Comparison of ENCODE assay signal across 8 mouse cellular contexts in the genomic region with DNA sequence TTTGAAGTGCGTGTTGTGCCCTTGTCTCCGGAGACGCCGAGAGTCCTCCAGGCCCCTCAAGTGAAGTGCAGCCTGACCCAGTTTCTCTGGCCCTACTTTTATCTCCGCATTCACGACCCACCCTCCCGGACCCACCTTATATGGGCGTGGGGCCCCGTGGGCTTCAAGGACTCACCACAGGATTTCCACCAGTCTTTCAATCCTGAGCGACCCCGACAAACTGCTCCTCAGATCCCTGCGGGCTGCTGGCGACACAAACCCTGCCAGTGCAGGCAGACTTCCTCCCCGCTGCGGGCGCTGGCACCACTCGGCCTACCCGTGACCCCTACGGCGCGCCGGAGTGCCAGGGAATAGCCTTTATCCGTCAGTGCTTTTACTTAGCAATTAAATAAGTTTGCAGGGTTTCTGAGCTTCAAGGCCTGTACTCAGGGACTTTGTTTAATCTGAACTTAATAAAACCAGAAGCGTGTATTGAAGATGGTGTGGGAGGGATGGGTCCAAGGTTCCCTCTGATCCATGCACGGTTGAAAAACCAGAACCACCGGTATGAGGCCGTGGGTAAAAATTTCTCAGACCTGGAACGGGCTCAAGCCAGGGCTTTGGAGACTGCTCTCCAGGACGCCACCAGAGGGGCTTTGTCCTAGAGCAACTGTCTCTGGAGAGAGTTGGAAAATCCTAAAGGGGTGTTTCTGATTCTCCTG. TPM values are rescaled to one million over a fixed set of nuclear protein-coding genes. Genes with fewer than 3 reads are reported as not detected.
DNase-seq lines count a peak whose midpoint lies in the region; ATAC-seq and TF ChIP-seq lines count a peak whose summit lies in the region.

Ppt2 (minus strand) TSS at position 568 of the 701 bp plus-strand sequence.

- H3K9ac ChIP-seq in limb, embryonic 11.5 days (ENCODE audit: low read length), result peak within 1 kb of the TSS; percentile 71
- H3K9ac ChIP-seq in midbrain, embryonic 14.5 days (replicated peaks; ENCODE audit: low read length), result peak within 1 kb of the TSS; percentile 68

- TF ChIP-seq CTCF in cerebellum, adult 2 months (IDR thresholded peaks at IDR 0.05; ENCODE audit: borderline replicate concordance, insufficient read depth, low read depth, low read length), result no peak

- intact Hi-C loops in gastrocnemius, postnatal 36 days (cut with DNase I), result no loop called here

- peak within 1 kb of the TSS; percentile 79 for H3K4me3 ChIP-seq in cerebellum, adult 2 months (replicated peaks; ENCODE audit: insufficient read depth, low read depth, low read length)
- H3K4me3 ChIP-seq in limb, embryonic 11.5 days (ENCODE audit: low read depth, low read length), result peak within 1 kb of the TSS; percentile 82
- H3K4me3 ChIP-seq in midbrain, embryonic 14.5 days (replicated peaks; ENCODE audit: low read depth, low read length), result peak within 1 kb of the TSS; percentile 71

- H3K36me3 ChIP-seq in limb, embryonic 11.5 days (ENCODE audit: control insufficient read depth, insufficient read depth, low read length), result no peaks in the 10 kb centered on the region
- H3K36me3 ChIP-seq in midbrain, embryonic 14.5 days (ENCODE audit: control insufficient read depth, insufficient read depth, low read length), result peaks cover 1% of the 10 kb centered on the region; the same call in 1 of the 2 replicates

- peaks cover 10% of the 10 kb centered on the region for H3K4me1 ChIP-seq in cerebellum, adult 2 months (ENCODE audit: control insufficient read depth, insufficient read depth, low read length)
- H3K4me1 ChIP-seq in limb, embryonic 11.5 days (ENCODE audit: control insufficient read depth, insufficient read depth, low read length), result peaks cover 28% of the 10 kb centered on the region
- peaks cover 53% of the 10 kb centered on the region for H3K4me1 ChIP-seq in midbrain, embryonic 14.5 days (ENCODE audit: control insufficient read depth, insufficient read depth, low read length)

- peak; percentile 52 for DNase-seq in right cerebral cortex, postnatal 14 days
- DNase-seq in right cerebral cortex, adult 2 months (ENCODE audit: low spot score in 2 of 2), result no peak
- peak; percentile 88 for DNase-seq in cerebellum, adult 2 months
- peak; percentile 32 to 55 for DNase-seq in gastrocnemius, postnatal 36 days
- no peak for DNase-seq in limb, embryonic 11.5 days (ENCODE audit: low spot score)
- DNase-seq in midbrain, embryonic 14.5 days, result peak; percentile 53
- no peak for DNase-seq in embryo, embryonic 11 days

- H3K9me3 ChIP-seq in limb, embryonic 11.5 days (ENCODE audit: control insufficient read depth, low read length), result no peaks in the 10 kb centered on the region
- no peaks in the 10 kb centered on the region for H3K9me3 ChIP-seq in midbrain, embryonic 14.5 days (ENCODE audit: control insufficient read depth, low read length)

- H3K4me2 ChIP-seq in limb, embryonic 11.5 days (ENCODE audit: low read depth, severe bottlenecking), result peak within 1 kb of the TSS; percentile 94
- H3K4me2 ChIP-seq in midbrain, embryonic 14.5 days (ENCODE audit: low read length), result peak within 1 kb of the TSS; percentile 90

- no peaks in the 10 kb centered on the region for H3K27me3 ChIP-seq in cerebellum, adult 2 months (ENCODE audit: control insufficient read depth, insufficient read depth, low read length)
- peaks cover 31% of the 10 kb centered on the region for H3K27me3 ChIP-seq in limb, embryonic 11.5 days (ENCODE audit: control insufficient read depth, insufficient read depth, low read length)
- H3K27me3 ChIP-seq in midbrain, embryonic 14.5 days (ENCODE audit: control insufficient read depth, insufficient read depth, low read length), result peaks cover 14% of the 10 kb centered on the region; the same call in 1 of the 2 replicates

- no peak for ATAC-seq in inflammation-experienced regulatory T-cells, adult 6 months
- no peak for ATAC-seq in limb, embryonic 11.5 days (ENCODE audit: insufficient number of reproducible peaks, low FRiP score, low TSS enrichment, low read depth)
- no peak for ATAC-seq in midbrain, embryonic 14.5 days (ENCODE audit: low FRiP score, low TSS enrichment)

- H3K27ac ChIP-seq in cerebellum, adult 2 months (ENCODE audit: insufficient read depth, low read length), result peak within 1 kb of the TSS; percentile 97
- peak within 1 kb of the TSS; percentile 81 for H3K27ac ChIP-seq in limb, embryonic 11.5 days (replicated peaks; ENCODE audit: low read depth, low read length)
- peak within 1 kb of the TSS; percentile 93 for H3K27ac ChIP-seq in midbrain, embryonic 14.5 days (replicated peaks; ENCODE audit: low read depth, low read length)

- TF ChIP-seq POLR2A in cerebellum, adult 2 months (IDR thresholded peaks at IDR 0.05; ENCODE audit: borderline replicate concordance, insufficient read depth, low read length), result no peak

- under 1% methylated on average over 29 of the region's 29 CpGs for WGBS in cerebellum, adult 2 months
- 6% methylated on average over 29 of the region's 29 CpGs for WGBS in limb, embryonic 11.5 days
- WGBS in midbrain, embryonic 14.5 days, result 6% methylated on average over 29 of the region's 29 CpGs

RNA-seq across cellular contexts. Expression of gene Ppt2, which starts in this region (rescaled TPM):
- polyA plus RNA-seq in cerebellum, adult 2 months (2012; rRNA removed), result 57.3 and 66.9 TPM in 2 replicates
- total RNA-seq in gastrocnemius, postnatal 36 days (2021), result 10 to 100 TPM; 36.2 to 40.0 TPM
- polyA plus RNA-seq in inflammation-experienced regulatory T-cells, adult 6 months (2017; shearing (Covaris generic)), result 10 to 100 TPM; 18.8 to 22.9 (median 20.6) TPM
- polyA plus RNA-seq in limb, embryonic 11.5 days (2014; fragmentation: Nextera tagmentation; extraction: Ambion mirVana), result 24.8 and 26.1 TPM in 2 replicates
- 23.4 and 25.5 TPM in 2 replicates for polyA plus RNA-seq in midbrain, embryonic 14.5 days (2014; fragmentation: Nextera tagmentation; extraction: Ambion mirVana)

Comparison
In these comparisons a context has a peak if more than half of its experiments do, and no peak if none do; other contexts are left out.
1. DNase-seq: peak in right cerebral cortex, postnatal 14 days (single experiment), cerebellum, adult 2 months (2 of 2), gastrocnemius, postnatal 36 days (2 of 2) and midbrain, embryonic 14.5 days (single experiment); none in right cerebral cortex, adult 2 months (0 of 2), limb, embryonic 11.5 days (single experiment) and embryo, embryonic 11 days (single experiment).
2. Peak in every context shown above with its lines, with median percentiles within 50 percentile points of each other: H3K27ac ChIP-seq and H3K4me3 ChIP-seq.